Mouse (Mus musculus) lung, postnatal 0 days (tissue): ENCODE measurements around the gene Il17rb.

Experiments
- CTCF ChIP-seq: IDR thresholded peaks from 2 replicates; pipeline ENCODE4 v1.5.1; 2016; ENCODE audit warnings: antibody characterized with exemption, mild to moderate bottlenecking
- EP300 ChIP-seq: IDR thresholded peaks from 2 replicates; pipeline ENCODE4 v1.6.1; 2016; ENCODE audit warnings: antibody characterized with exemption, mild to moderate bottlenecking, control low read depth

DNA sequence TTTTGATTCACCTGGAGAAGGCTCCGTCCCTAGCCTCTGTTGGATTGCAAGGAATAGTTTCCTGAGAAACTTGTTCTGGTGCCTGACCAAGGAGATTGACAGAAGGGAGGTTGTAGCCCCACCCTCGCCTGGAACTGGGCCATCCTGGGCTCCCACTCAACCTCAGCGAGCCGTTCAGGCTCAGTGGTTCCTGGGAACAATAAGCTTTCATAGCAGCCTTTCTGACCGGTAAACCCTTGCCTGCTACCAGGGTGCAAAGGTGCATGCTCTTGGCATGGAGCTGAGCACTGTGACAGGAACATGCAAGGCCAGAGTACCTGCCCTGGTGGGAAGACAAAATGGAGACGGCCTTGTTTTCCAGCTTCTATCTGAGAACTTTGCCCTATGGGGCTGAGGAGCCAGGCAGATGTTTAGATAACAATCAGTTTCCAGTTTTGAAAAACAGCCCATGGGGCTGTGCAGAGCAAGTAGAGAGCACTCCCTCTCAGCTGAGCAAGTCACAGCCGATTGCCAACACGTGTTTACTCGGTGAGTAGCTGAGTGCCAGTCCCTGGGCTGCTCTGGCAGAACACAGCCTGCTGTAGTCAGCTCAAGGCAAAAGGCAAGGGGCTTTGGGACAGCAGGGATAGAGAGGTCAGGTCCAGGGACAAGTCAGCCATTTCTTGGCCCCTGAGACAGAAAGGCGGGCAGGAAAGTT lies 1.3 kb upstream of the Il17rb start:
- TF ChIP-seq CTCF: no peak
- TF ChIP-seq EP300: no peak
